Mouse (Mus musculus) embryonic facial prominence, embryonic 11.5 days (tissue): ENCODE data around the gene Cypt15. TPM values are rescaled to one million over a fixed set of nuclear protein-coding genes. Genes with fewer than 3 reads are reported as not detected.
"Not testable (repeated sequence)": the region's sequence is repeated elsewhere in the genome, so short reads cannot be mapped to it uniquely, and the experiment has no call there.

ENCODE experiments used
- ATAC-seq: fragments of 200-750 bp; cut with Nextera tagmentation; replicated peaks from 2 replicates; pipeline ENCODE4 v1.8.0; 2017; ENCODE audit warnings: low read depth; ENCODE audit not compliant: insufficient number of reproducible peaks, low FRiP score, low TSS enrichment
- DNase-seq: peaks from one replicate; pipeline ENCODE4 v3.0.0-alpha.2; 2015; ENCODE audit warnings: low spot score
- H3K27ac ChIP-seq: fragments of 300-500 bp; sonication (generic); replicated peaks from 2 replicates; pipeline ENCODE4 v1.5.1; 2014; ENCODE audit warnings: mild to moderate bottlenecking, low read depth, low read length, control low read depth
- H3K27me3 ChIP-seq: fragments of 300-500 bp; sonication (generic); 2 replicates; pipeline ENCODE4 v1.6.1; 2014; ENCODE audit warnings: mild to moderate bottlenecking, low read length, moderate library complexity, mixed read lengths; ENCODE audit not compliant: control insufficient read depth, insufficient read depth
- H3K36me3 ChIP-seq: fragments of 300-500 bp; sonication (generic); replicated peaks from 2 replicates; pipeline ENCODE4 v1.6.1; 2014; ENCODE audit warnings: low read depth, mild to moderate bottlenecking, low read length, moderate library complexity, mixed read lengths; ENCODE audit not compliant: control insufficient read depth, insufficient read depth
- H3K4me1 ChIP-seq: fragments of 300-500 bp; sonication (generic); 2 replicates; pipeline ENCODE4 v1.6.1; 2014; ENCODE audit warnings: low read length, mixed read lengths; ENCODE audit not compliant: control insufficient read depth, insufficient read depth
- H3K4me2 ChIP-seq: fragments of 300-500 bp; sonication (generic); 2 replicates; pipeline ENCODE4 v1.6.1; 2014; ENCODE audit warnings: low read depth, mild to moderate bottlenecking, control low read depth, low read length, moderate library complexity
- H3K4me3 ChIP-seq: fragments of 300-500 bp; sonication (generic); 2 replicates; pipeline ENCODE4 v1.5.1; 2014; ENCODE audit warnings: low read depth, low read length, control low read depth
- H3K9ac ChIP-seq: fragments of 300-500 bp; sonication (generic); replicated peaks from 2 replicates; pipeline ENCODE4 v1.6.1; 2014; ENCODE audit warnings: mild to moderate bottlenecking, control low read depth, low read length
- H3K9me3 ChIP-seq: fragments of 300-500 bp; sonication (generic); replicated peaks from 2 replicates; pipeline ENCODE4 v1.6.1; 2016; ENCODE audit warnings: mild to moderate bottlenecking, low read length, inconsistent platforms, mixed read lengths; ENCODE audit not compliant: control insufficient read depth
- WGBS: fragments of 180-500 bp; shearing (Covaris S2); extraction: QIAGEN DNeasy Blood & Tissue Kit; methylation state at CpG from one replicate; pipeline ENCODE4 v1.1.7; 2014; 5-methylcytosine and 5-hydroxymethylcytosine counted together
- polyA plus RNA-seq: library from polyadenylated mRNA; unstranded; fragments of >200 nt; fragmentation: Nextera tagmentation; extraction: Ambion mirVana; gene quantifications from 2 replicates; pipeline ENCODE4 v1.2.1, GENCODE M21; 2014

Cypt15 gene
- not detected in 2 replicates for polyA plus RNA-seq

GRCm38 (mm10) chrX:39345967-39346366 is at the start of gene Cypt15:
Gene Cypt15, plus strand, starts transcription at chrX:39346267.
- H3K36me3 ChIP-seq, H3K9me3 ChIP-seq, H3K27ac ChIP-seq, H3K9ac ChIP-seq, H3K4me1 ChIP-seq, ATAC-seq, H3K4me2 ChIP-seq, DNase-seq, H3K4me3 ChIP-seq, H3K27me3 ChIP-seq: not testable (repeated sequence)
- WGBS = 78% methylated on average over 1 of the region's 1 CpGs

- Histone ChIP-seq H3K4me2 (no peak overlapping the region), H3K9ac (no peak overlapping the region), H3K9me3 (no peaks in the 10 kb centered on the region), H3K27ac (no peak overlapping the region), H3K27me3 (no peaks in the 10 kb centered on the region), H3K36me3 (no peaks in the 10 kb centered on the region), H3K4me3 (no peak overlapping the region), H3K4me1 (no peaks in the 10 kb centered on the region)
- DNase-seq = no peak
- WGBS = 75% methylated on average over 2 of the region's 2 CpGs
- ATAC-seq = no peak
These were observed 24.9 kb downstream of the Cypt15 start for GRCm38 (mm10) chrX:39370932-39371331.

GRCm38 (mm10) chrX:39378830-39379229 is 32.8 kb downstream of the Cypt15 start:
- 69% methylated on average over 2 of the region's 2 CpGs for WGBS
- no peak for ATAC-seq
- Histone ChIP-seq H3K9me3 (no peaks in the 10 kb centered on the region), H3K27ac (no peak overlapping the region), H3K4me1 (no peaks in the 10 kb centered on the region), H3K9ac (no peak overlapping the region), H3K4me2 (no peak overlapping the region), H3K36me3 (no peaks in the 10 kb centered on the region), H3K4me3 (no peak overlapping the region), H3K27me3 (no peaks in the 10 kb centered on the region)
- no peak for DNase-seq

GRCm38 (mm10) chrX:39383806-39384205 is 37.7 kb downstream of the Cypt15 start:
- no peak for DNase-seq
- WGBS = 58% methylated on average over 2 of the region's 2 CpGs
- no peaks in the 10 kb centered on the region for H3K9me3 ChIP-seq
- H3K27me3 ChIP-seq = no peaks in the 10 kb centered on the region
- no peaks in the 10 kb centered on the region for H3K36me3 ChIP-seq
- no peak for ATAC-seq
- no peak overlapping the region for H3K27ac ChIP-seq
- H3K4me1 ChIP-seq = no peaks in the 10 kb centered on the region
- H3K9ac ChIP-seq = no peak overlapping the region
- no peak overlapping the region for H3K4me2 ChIP-seq
- no peak overlapping the region for H3K4me3 ChIP-seq
